Mouse (Mus musculus) liver, postnatal 0 days (tissue): ENCODE measurements at regions not wholly inside any gene's neighbourhood (a gene's known extent, or its start where the extent isn't known, plus 50 kb on each side); places are given as distances from the start of the nearest gene placed in this dataset.

Experiments used
- CTCF ChIP-seq: sonication (generic); IDR thresholded peaks from 2 replicates; pipeline ENCODE4 v1.5.1; 2016; ENCODE audit warnings: antibody characterized with exemption, low read depth
- EP300 ChIP-seq: IDR thresholded peaks from 2 replicates; pipeline ENCODE4 v1.6.1; 2016; ENCODE audit warnings: antibody characterized with exemption, low read depth, mild to moderate bottlenecking

DNA sequence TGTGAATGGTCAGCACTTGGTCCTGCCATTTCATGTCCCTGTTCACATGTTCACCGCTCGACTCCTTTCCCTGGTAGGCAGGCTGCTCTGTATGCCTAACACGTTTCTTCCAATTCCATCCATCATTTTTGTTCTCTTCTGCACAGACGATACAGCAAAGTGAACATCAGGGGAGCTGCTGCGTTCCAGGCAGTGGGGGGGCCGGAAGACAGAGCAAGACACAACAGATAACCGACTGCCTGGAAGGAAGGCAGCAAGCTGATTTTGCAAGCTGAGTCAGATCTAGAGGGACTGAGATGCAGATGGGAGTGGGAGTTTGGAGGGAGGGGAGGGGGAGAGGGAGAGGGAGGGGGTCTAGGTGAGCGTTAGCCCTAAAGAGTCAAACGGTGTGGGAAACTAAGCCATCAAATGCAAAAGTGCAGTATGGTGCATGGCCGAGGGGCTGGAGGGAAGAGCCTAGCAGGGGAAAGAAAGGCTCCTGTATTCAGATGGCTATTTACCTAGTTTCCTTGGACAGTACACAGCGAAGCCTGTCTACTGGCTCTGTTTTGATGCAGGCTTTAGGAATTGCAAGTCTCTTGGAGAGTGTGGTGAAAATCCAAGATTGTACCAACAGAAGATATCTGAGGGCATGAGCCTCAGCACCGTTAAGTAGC is 112.9 kb upstream of the Cdkn3 start:
- TF ChIP-seq CTCF (no peak), EP300 (no peak)
